Mouse (Mus musculus): ENCODE measurements around the gene Use1. TPM values are rescaled to one million over a fixed set of nuclear protein-coding genes. Genes with fewer than 3 reads are reported as not detected.
A peak's percentile ranks its signal among the peaks of the same experiment; 100 is the strongest.
"Not testable (repeated sequence)": the region's sequence is repeated elsewhere in the genome, so short reads cannot be mapped to it uniquely, and the experiment has no call there.

Gene Use1
- total RNA-seq (2015) (124 and 135 TPM in 2 replicates), total RNA-seq (2017) (167 and 180 TPM in 2 replicates)

DNA sequence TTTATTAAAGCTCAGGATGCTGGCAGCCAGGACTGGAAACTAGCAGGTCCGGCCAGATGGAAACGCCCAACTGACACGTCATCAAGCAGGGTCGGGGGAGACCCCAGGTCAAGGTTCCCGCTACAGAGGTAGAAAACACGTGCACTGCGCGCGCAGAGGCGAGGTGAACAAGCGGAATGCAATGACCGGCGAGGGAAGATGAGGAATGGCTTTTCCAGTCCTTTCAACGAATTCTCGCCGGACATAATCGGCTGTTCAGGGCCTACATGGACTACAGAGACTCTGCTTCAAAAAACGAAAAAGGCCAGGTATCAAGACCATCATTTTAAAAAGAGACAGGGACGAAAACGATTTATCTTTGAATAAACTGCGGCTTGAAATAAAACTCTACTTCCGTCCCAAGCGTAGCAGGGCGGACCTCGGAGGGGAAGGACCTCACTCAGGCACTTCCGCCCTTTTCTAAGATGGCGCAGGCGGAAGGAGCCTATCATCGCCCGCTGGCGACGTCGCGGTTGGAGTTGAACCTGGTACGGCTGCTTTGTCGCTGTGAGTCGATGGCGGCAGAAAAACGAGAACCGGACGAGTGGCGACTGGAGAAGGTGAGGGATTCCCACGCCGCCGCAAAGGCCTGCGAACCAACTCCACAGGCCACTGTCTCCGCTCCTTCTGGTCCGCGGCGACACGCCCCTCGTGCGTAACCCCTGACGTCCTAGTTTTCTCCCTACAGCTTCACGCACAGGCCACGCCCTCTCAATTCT is at the start of gene Use1:
TSS of gene Use1 (plus strand) at position 78 of the 758 bp plus-strand sequence.
- ATAC-seq (ENCODE audit: poor library complexity, severe bottlenecking): peak; percentile 71

DNA sequence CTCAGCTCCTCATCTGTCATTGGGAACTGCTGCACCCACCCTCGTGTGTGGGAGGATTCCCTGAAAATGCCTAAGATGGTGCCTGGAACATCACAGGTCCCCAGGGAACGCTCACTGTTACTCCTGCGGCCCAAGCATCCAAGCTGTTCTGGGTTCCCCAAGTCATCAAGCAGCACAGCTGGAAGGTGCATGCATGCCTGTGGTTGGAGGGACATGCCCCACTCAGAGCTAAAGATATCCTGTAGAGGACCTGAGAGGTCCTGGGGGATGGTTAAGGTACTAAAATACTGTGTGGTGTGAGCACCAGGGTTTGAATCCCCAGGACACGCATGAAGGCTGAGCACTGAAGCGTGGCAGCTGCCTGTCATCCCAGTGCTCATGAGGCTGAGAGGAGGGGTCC is 48.0 kb upstream of the Use1 start:
- ATAC-seq (ENCODE audit: poor library complexity, severe bottlenecking): not testable (repeated sequence)

DNA sequence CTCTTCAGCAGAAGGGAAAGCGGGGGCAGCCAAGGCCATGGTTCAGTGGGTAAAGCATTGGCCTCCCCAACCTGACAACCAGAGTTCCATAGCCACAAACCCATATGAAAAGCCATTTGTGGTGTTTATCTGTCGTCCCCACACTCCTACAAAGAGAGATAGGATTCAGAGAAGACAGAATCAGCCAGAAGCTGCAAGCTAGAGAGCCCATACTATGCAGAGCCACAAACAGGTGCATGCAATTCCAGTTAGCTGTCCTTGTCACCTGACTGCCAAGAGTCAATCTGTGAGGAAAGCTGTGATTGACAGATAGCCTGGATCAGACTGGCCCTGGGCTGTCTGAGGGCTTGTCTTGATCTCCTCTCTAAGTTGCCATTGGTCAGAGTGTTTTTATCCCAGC is 46.9 kb upstream of the Use1 start:
- not testable (repeated sequence) for ATAC-seq (ENCODE audit: poor library complexity, severe bottlenecking)

DNA sequence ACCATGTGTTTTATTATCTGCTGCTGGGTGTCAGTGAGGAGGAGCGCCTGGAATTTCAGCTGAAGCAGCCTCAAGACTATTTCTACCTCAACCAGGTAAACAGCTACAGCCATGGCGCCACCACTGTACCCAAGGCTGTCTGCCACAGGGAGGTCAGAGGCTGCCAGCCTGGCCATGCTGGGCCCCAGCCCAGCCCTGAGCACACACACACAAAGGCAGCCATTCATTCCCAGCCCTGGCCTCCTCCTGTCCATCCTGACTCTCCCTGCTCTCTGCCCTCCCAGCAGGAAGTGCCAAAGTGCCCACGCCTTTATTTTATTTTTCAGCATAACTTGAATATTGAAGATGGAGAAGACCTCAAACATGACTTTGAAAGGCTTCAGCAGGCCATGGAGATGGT is 43.7 kb upstream of the Use1 start:
- no peak for ATAC-seq (ENCODE audit: poor library complexity, severe bottlenecking)

DNA sequence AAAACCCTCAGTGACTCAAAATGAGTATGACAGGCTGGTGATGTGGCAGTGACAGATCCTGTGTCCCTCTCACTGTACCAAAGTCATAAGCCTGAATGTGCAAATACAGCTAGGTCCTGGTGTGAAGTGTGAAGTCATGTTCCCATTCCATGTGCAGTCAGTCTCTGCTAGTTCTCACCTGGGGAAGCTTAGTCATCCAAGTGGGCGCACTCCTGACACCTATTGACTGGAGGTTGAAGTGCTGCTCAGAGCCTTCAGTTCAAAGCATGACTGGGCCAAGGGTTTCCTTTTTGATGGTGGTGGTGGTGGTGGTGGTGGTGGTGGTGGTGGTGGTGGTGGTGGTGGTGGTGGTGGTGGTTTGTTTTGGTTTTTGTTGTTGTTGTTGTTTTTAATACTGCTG is 41.8 kb upstream of the Use1 start:
- peak; percentile 87 for ATAC-seq (ENCODE audit: poor library complexity, severe bottlenecking)

DNA sequence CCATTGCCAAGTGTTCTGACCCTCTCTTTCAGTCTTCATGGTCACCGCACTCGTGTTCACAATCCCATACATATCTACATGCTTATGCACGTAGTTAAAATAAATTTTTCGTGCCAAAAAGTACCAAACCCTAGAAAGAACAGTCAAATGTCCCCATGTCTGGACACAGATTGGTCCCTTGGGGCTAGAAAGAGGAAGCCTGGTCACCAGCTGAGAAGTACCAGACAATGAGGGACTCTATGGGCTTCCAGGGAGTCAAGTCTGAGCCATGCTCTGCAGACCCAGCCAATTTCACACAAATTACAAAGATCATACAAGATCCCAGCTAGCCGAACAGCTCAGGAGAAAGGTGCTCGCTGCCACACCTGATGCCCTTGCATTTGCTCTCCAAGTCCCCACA is 28.8 kb upstream of the Use1 start:
- ATAC-seq (ENCODE audit: poor library complexity, severe bottlenecking): not testable (repeated sequence)

DNA sequence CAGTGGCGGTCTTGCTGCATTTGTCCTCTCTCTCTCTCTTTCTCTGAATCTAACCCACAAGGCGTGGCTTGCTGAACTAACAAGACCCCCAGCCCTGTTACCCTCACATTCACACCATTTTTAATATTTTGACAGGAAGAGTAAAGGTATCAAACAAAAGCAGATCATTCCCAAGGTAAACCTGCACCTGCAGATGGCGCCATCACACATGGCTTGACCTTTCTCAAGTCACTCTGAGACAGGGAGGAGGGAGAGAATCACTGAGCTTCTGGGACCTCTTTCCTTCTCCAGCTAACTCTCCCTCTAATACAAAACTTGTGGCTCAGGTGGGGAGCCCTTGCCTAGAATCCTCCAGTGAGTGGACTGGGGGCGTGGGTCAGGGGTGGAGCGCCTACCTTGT is 26.0 kb upstream of the Use1 start:
- no peak for ATAC-seq (ENCODE audit: poor library complexity, severe bottlenecking)

DNA sequence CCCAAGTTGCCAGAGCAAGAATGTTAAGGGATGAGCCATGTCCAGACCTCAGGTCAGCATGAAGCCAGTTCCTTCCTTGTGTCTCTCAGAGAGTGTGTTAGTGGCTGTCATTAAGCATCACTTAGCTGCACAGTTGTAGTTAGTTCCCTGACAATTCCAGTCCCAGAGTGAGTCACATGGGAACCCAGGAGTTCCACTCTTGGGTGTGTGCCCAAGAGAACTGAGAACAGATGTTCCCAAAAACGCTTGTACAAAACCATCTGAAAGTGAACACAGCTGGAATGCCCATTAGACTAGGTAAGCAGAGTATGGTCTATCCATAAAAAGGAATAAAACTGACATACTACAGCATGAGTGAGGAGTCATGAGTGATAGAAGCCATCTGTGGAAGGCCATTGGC is 20.1 kb upstream of the Use1 start:
- ATAC-seq (ENCODE audit: poor library complexity, severe bottlenecking): no peak

DNA sequence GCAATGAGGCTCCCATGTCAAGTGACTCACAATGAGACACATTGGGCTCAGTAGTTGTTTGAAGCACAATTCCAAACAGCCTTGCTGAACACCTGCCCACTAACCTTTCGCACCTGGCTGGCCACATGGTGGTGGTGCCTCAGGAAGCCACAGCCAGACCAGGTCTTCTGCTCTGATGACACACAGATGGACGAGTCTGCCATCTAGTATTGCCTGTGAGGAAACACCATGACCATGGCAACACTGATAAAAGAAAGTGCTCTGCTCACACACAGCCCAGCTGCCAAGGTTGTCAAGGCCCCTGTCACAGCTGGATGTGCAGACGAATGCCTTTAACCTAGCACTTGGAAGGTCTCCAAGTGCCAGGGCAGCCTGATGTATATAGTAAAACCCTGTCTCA is 15.5 kb upstream of the Use1 start:
- ATAC-seq (ENCODE audit: poor library complexity, severe bottlenecking): no peak

DNA sequence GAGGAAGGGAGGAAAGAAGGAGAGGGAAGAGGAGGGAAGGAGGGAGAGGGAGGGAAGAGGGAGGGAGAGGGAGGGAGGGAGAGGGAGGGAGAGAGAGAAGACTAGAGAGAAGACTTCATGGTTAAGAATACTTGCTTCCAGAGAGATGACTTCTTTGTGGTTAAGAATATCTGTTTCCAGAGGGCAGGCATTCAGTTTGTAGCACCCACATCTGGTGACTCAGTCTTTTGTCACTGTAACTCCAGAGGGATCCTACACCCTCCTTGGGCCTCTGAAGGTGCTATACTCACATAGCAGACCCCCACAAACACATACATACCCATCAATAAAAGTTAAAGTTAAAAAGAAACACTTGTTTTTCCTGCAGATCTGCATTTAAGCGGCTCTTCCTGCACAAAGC is 15.1 kb upstream of the Use1 start:
- ATAC-seq (ENCODE audit: poor library complexity, severe bottlenecking): no peak

DNA sequence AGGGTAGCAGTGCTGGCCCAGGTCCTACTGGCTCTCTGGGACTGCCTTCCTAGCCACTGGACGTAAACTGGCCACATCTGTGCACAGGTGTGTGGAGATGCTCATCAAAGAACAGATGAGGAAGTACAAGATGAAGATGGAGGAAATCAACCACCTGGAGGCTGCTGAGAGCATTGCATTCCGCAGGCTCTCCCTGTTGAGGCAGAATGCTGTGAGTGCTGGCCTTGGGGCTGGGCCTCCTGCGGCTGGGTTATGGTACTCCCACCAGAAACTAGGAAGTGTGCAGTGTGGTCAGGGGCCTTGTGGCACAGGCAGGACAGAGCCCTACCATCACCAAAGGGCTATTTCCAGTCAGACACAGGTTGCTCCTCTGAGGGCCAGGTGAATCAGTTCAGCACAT is 8.6 kb upstream of the Use1 start:
- ATAC-seq (ENCODE audit: poor library complexity, severe bottlenecking): peak; percentile 27; the same call in 1 of the 2 replicates

DNA sequence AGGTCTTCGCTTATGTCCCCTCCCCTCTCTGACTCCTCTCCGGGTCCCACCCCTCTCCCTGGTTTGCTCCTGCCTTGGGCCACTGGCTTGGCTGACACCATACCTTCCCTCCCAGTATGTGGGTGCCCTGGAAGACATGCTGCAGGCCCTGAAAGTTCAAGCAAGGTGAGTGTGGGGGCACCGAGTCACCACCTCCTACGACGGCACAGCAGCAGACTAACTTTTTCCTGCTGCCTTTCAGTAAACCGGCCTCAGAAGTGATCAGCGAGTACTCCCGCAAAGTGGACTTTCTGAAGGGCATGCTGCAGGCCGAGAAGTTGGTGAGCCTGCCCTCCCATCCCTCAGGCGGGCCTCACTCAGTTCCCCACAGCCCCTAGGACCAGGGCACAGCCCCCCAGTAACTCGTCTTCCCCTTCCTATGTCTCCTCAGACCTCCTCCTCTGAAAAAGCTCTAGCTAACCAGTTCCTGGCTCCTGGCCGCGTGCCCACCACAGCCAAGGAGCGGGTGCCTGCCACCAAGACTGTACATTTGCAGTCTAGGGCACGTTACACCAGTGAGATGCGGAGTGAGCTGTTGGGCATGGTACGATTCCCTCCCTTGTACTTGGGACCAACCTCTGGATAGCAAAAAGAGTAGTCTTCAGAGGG is 1.0 kb downstream of the Use1 start:
- ATAC-seq (ENCODE audit: poor library complexity, severe bottlenecking): no peak

DNA sequence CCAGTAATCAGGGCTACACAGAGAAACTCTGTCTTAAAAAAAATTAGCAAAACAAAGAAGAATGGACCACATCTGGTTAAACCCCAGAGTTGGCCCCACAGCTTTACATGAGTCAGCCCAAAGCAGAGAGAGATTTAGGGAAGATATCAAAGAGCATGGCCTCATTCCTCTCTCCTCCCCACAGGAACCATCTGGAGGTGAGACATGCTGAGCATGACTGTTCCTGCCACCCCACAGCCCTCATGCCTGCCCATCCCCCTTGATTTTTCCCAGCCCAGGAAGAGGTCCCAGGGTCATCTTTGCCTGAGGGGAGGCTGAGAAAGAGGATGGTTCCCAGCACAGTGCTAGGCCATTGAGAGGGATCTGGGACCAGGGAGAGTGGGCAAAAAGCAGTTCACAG is 1.7 kb downstream of the Use1 start:
- no peak for ATAC-seq (ENCODE audit: poor library complexity, severe bottlenecking)

DNA sequence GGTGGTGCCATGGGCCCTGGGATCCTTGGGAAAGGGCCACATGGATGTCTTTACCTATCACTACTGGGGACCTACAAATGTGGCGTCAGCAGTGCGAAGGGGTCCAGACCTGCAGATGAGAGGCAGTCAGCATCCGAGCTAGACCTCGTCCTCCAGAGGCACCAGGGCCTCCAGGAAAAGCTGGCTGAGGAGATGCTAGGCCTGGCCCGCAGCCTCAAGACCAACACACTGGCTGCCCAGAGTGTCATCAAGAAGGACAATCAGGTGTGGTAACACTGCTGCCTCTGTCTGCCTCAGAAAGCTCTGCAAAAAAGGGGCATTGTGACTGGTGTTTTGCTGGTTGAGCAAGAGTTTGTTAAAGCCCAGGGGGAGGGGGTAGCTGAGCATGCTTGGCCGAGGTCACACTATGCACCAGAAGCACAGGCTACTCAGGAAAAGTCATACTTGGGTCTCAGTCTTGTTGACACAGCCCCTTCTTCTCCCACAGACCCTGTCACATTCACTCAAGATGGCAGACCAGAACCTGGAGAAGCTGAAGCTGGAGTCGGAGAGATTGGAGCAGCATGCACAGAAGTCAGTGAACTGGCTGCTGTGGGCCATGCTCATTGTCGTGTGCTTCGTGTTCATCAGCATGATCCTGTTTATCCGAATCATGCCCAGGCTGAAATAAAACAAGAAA is 2.5 kb downstream of the Use1 start:
- no peak for ATAC-seq (ENCODE audit: poor library complexity, severe bottlenecking)

DNA sequence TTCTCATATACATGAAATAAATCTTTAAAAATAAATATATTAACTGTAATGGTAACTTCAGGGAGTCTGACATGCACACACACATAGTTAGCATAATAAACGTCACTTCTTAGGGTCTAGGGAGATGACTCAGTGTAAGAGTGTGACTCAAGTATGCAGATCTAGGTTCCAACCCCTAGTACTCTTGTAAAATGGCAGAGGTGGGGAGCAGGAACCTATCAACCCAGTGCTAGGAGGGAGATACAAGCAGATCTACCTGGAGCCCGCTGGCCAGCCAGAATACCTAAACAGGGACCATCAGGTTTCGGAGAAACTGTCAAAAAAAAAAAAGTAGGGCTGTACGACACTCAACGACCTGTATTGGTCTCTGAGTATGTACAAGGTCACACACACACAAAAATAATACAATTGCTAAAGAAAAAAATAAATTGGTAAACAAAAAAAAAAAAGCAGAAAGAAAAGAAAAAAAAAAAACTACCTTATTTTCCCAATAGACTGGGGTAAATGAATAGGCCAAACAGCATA is 4.1 kb downstream of the Use1 start:
- no peak for ATAC-seq (ENCODE audit: poor library complexity, severe bottlenecking)

DNA sequence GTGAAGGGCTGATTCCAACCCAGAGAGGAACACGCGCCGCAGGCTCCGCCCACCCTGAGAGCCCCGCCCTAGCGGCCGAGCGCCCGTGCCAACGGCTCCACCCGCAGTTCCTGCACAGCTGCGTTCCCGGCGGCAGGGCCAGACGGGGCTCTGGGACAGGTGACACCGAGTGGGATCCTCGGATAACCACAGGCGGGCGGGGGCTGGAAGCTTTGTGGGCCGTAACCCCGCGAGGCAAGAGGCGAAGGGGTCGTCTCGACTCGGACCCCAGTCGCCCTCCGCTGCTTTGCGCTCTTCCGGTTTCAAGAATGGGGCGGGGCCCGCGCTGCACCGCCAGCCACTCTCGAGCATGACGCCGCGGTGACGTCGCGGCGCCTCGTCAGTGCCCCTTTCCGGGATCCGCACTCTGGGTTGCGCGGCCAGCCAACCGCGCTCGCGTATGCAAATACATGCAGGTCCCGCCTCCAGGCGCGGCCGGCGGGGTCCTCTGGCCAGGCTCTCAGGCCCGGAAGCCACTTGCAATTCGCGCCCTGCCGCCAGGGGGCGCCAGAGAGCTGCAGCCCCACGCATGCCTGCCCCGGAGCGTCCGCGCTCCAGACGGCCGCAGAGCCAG is 4.7 kb downstream of the Use1 start, which contains the start of gene Ocel1:
TSS of gene Ocel1 (plus strand) at position 63 of the 613 bp plus-strand sequence.
- peak; percentile 74 for ATAC-seq (ENCODE audit: poor library complexity, severe bottlenecking)

DNA sequence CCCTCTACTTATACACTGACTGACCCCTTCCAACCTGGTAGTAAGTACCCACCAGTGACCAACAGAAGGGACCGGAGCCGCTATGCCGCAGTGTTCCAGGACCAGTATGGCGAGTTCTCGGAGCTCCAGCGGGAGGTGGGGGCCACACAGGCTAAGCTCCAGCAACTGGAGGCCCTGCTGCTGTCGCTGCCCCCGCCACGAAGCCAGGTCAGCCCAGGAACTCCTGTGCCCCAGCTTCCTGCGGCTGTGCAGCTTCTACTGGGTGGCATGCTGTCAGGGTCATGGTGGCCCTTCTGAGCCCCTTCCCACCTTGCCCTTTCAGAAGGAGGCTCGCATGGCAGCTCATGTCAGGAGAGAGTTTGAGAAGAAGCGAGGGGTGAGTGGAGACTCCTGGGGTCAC is 5.8 kb downstream of the Use1 start:
- ATAC-seq (ENCODE audit: poor library complexity, severe bottlenecking): no peak

DNA sequence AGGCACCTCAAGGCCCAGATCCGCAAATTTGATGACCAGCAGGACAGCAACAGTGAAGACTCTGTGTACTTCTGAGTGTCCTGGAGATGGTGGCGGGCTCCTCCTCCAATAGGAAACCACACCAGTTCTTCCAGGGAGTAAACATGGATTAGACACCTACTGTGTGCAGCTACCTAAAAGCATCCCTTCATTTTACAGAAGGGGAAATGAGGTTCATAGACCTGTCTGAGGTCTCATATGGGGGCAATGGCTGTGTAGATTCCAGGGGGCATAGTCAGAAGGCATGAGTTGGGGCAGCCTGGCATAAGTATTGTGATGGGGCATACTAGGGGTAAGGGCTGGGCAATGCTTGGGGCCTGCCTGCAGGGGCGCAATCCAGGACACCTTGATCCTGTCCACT is 6.4 kb downstream of the Use1 start:
- no peak for ATAC-seq (ENCODE audit: poor library complexity, severe bottlenecking)

DNA sequence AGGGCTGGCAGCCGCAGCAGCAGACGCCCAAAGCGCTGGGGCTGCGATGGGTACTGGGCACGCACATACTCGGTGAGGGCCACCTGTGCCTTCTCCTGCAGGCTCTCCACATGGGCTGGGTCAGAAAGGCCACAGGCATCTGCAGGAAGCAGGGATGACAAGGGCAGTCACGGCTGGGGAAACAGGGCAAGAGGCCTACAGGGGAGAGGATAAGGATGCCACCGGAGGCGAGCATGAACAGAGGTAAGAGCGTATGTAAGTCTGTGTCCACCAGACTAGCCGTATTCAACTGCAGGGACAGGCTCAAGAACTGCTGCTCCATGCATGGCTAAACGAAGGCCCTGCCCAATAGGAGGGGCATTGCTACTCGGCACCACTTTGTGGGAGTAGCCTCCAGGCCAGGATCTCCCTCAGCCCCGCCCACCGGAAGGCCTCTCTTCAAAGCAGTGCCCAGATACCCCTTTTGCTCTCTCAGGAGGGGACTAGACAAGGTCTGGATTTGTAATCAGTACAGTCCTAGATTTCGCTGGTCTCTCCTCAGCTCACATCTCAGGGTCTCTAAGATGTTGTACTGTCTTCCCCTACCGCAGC is 8.1 kb downstream of the Use1 start:
- no peak for ATAC-seq (ENCODE audit: poor library complexity, severe bottlenecking)

DNA sequence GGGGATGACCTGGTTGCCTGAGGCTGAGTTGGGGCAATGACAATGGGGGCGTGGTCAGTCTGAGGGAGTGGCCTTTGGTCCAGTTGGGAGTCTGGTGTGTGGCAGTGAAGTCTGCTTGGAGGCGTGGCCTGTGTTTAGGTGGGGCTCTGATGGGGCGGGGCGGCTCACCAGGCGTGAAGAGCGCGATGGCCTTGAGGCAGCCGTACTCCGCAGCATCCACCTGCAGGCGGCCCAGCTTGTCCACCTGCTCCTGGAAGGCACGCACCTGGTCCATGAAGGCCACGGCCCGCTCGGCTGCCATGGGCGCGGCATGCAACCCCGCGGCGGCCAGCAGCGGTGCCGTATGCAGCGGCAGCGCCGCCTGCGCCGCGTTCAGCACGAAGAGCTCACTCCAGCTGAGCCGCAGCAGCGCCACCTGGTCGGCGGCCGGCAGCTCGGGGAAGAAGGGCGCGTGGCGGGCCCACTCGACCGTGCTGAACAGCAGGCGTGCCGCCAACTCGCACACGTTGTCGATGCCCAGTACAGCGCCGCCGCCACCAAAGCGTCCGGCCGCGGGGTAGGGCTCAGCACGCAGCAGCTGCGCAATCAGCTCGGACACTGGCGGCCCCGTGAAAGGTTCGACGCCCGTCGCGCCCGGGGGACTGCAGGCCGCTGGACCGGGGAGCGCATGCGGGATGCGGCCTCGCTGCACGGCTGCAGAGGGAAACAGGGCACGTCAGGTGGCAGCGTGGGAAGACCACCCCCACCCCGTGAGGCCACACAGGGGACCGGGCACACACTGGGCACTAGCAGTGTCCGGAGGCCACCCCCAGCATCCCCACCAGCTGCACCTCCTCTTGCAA is 9.2 kb downstream of the Use1 start:
- peak; percentile 50 for ATAC-seq (ENCODE audit: poor library complexity, severe bottlenecking)
